Mouse (Mus musculus) heart, postnatal 0 days (tissue): Measurements from ENCODE around the gene Rbp4. TPM values are rescaled to one million over a fixed set of nuclear protein-coding genes. Genes with fewer than 3 reads are reported as not detected.

ENCODE experiments used
- ATAC-seq: fragments of 200-750 bp; cut with Nextera tagmentation; 2 replicates; pipeline ENCODE4 v1.8.0; 2017; ENCODE audit warnings: low read depth, moderate number of reproducible peaks, moderate library complexity; ENCODE audit not compliant: insufficient read depth
- DNase-seq: peaks from one replicate; pipeline ENCODE4 v3.0.0-alpha.2; 2016; ENCODE audit warnings: low spot score
- H3K27ac ChIP-seq: fragments of 300-500 bp; sonication (generic); 2 replicates; pipeline ENCODE4 v1.5.1; 2014; ENCODE audit warnings: low read depth, mild to moderate bottlenecking
- H3K27me3 ChIP-seq: fragments of 300-500 bp; sonication (generic); 2 replicates; pipeline ENCODE4 v1.6.1; 2014; ENCODE audit warnings: low read length, mixed read lengths; ENCODE audit not compliant: control insufficient read depth, insufficient read depth
- H3K36me3 ChIP-seq: fragments of 300-500 bp; sonication (generic); replicated peaks from 2 replicates; pipeline ENCODE4 v1.6.1; 2014; ENCODE audit warnings: low read length, mixed read lengths; ENCODE audit not compliant: control insufficient read depth, insufficient read depth
- H3K4me1 ChIP-seq: fragments of 300-500 bp; sonication (generic); 2 replicates; pipeline ENCODE4 v1.6.1; 2014; ENCODE audit warnings: antibody characterized with exemption; ENCODE audit not compliant: control insufficient read depth, insufficient read depth
- H3K4me2 ChIP-seq: fragments of 300-500 bp; sonication (generic); 2 replicates; pipeline ENCODE4 v1.6.1; 2014; ENCODE audit warnings: low read depth, mild to moderate bottlenecking, low read length, moderate library complexity
- H3K4me3 ChIP-seq: fragments of 300-500 bp; sonication (generic); 2 replicates; pipeline ENCODE4 v1.5.1; 2014; ENCODE audit warnings: low read depth, low read length
- H3K9ac ChIP-seq: fragments of 300-500 bp; sonication (generic); replicated peaks from 2 replicates; pipeline ENCODE4 v1.6.1; 2014; ENCODE audit warnings: low read depth, low read length, mixed read lengths
- H3K9me3 ChIP-seq: fragments of 300-500 bp; sonication (generic); replicated peaks from 2 replicates; pipeline ENCODE4 v1.6.1; 2016; ENCODE audit warnings: low read length; ENCODE audit not compliant: control insufficient read depth
- CTCF ChIP-seq: IDR thresholded peaks from 2 replicates; pipeline ENCODE4 v1.5.1; 2016; ENCODE audit warnings: antibody characterized with exemption, control low read depth, low read depth
- EP300 ChIP-seq: IDR thresholded peaks from 2 replicates; pipeline ENCODE4 v1.6.1; 2016; ENCODE audit warnings: antibody characterized with exemption, low read depth
- WGBS: fragments of 180-500 bp; shearing (Covaris S2); extraction: QIAGEN DNeasy Blood & Tissue Kit; methylation state at CpG from one replicate; pipeline ENCODE4 v1.1.7; 2014; 5-methylcytosine and 5-hydroxymethylcytosine counted together
- polyA plus RNA-seq: library from polyadenylated mRNA; unstranded; fragments of >200 nt; fragmentation: Nextera tagmentation; extraction: Ambion mirVana; gene quantifications from 2 replicates; pipeline ENCODE4 v1.2.1, GENCODE M21; 2015
- total RNA-seq: library from RNA; depleted of rRNA; stranded (reverse); fragments of >200 nt; gene quantifications from 2 replicates; pipeline ENCODE4 v1.2.3, GENCODE M21; 2014; ENCODE audit warnings: low replicate concordance

The Rbp4 gene
- total and polyA plus RNA-seq, 2 experiments from 2014 or later: 0.87 to 2.1 TPM

DNA sequence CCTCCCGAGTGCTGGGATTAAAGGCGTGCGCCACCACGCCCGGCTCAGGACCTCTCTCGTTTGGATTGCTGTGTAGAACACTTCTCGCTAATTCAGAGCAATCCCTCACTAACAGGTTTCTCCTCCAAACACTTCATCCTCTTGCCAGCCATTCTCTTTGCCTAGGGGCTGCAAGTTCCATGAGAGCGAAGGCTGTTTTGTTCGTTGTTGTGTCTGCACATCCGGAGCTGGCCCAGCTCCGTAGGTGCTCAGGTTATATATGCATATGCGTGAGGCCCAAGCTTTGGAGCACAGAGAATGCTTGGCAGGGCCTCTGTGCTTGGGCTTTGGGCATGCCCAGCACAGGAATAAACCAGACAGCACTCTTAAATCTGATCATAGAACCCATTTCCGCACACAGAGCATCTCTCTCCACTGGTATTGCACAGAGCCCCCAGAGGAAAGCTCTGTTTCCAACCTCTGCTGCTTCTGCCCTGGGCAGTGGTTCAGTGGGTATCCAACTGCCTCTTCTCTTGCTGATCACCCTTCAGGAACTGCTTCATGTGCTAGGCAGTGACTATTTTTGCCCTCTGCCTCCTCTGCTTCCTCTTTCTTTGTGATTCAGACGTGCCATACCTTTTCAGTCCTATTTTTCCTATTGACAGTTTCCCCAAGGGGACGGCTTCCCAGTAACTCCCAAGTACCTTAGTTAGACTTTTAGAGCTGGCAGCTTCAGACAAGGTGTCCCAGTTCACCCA lies 15.4 kb downstream of the Rbp4 start:
- Histone ChIP-seq H3K4me2 (no peak overlapping the region), H3K4me3 (no peak overlapping the region), H3K27me3 (0 out of 2 replicates have a peak, but pooled peaks cover 3% of the 10 kb centered on the region), H3K36me3 (no peaks in the 10 kb centered on the region), H3K4me1 (no peaks in the 10 kb centered on the region), H3K27ac (no peak overlapping the region), H3K9ac (no peak overlapping the region), H3K9me3 (no peaks in the 10 kb centered on the region)
- DNase-seq (no peak), ATAC-seq (no peak)
- TF ChIP-seq CTCF: no peak
- TF ChIP-seq EP300: no peak
- 79% methylated on average over 15 of the region's 15 CpGs for WGBS

DNA sequence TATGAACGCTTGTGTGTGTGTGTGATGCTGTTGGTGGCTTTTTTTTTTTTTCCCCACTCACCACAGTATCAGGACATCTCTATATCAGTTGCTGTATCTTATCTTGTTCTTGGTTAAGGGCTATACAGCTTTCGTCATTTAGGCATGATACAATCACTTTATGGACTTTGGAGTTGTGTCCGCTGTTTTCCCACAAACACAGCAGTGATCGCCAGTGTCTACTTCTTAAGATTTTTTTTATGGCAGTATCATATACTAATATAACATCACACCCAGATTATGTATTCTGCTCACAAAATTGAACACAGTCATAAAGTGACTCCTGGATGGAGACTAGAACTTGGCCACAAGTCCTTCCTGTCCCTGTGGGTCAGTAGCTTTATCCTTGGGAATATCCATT lies 17.2 kb downstream of the Rbp4 start:
- Histone ChIP-seq H3K36me3 (no peaks in the 10 kb centered on the region), H3K4me1 (no peaks in the 10 kb centered on the region), H3K27me3 (0 out of 2 replicates have a peak, but pooled peaks cover 3% of the 10 kb centered on the region), H3K4me2 (no peak overlapping the region), H3K4me3 (no peak overlapping the region), H3K9ac (no peak overlapping the region), H3K27ac (no peak overlapping the region), H3K9me3 (no peaks in the 10 kb centered on the region)
- 85% methylated on average over 4 of the region's 4 CpGs for WGBS
- no peak for TF ChIP-seq EP300
- no peak for TF ChIP-seq CTCF
- ATAC-seq (no peak), DNase-seq (no peak)

DNA sequence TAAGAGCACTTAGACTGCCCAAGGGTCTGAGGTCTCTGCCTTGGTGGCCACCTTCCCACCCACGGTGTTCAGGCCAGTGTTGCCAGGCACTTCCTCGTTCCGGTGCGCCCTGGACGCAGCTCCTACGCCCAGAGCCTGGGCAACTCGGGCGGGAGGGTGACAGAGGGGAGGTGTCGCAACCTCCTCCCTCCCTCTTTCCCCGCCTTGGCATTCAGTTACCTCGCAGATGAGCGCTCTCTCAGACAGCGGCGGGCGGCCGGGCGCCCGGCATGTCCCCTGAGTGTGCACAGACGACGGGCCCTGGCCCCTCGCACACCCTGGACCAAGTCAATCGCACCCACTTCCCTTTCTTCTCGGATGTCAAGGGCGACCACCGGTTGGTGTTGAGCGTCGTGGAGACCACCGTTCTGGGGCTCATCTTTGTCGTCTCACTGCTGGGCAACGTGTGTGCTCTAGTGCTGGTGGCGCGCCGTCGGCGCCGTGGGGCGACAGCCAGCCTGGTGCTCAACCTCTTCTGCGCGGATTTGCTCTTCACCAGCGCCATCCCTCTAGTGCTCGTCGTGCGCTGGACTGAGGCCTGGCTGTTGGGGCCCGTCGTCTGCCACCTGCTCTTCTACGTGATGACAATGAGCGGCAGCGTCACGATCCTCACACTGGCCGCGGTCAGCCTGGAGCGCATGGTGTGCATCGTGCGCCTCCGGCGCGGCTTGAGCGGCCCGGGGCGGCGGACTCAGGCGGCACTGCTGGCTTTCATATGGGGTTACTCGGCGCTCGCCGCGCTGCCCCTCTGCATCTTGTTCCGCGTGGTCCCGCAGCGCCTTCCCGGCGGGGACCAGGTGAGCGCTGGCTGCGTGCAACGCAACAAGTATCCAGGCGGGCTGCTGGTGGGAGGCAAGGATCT lies 28.0 kb downstream of the Rbp4 start, which contains the start of gene Ffar4:
Gene Ffar4 (plus strand): TSS at position 214 of the 901 bp plus-strand sequence.
- no peaks in the 10 kb centered on the region for H3K4me1 ChIP-seq
- H3K4me3 ChIP-seq: peak within 1 kb of the TSS; percentile 11
- no peak within 1 kb of the TSS for H3K9ac ChIP-seq
- no peak for ATAC-seq
- no peak within 1 kb of the TSS for H3K27ac ChIP-seq
- no peak for DNase-seq
- H3K27me3 ChIP-seq: peaks cover 50% of the 10 kb centered on the region
- H3K36me3 ChIP-seq: no peaks in the 10 kb centered on the region
- no peaks in the 10 kb centered on the region for H3K9me3 ChIP-seq
- WGBS: under 1% methylated on average over 69 of the region's 77 CpGs
- H3K4me2 ChIP-seq: peak within 1 kb of the TSS; percentile 26
- TF ChIP-seq EP300 (no peak), CTCF (no peak)

DNA sequence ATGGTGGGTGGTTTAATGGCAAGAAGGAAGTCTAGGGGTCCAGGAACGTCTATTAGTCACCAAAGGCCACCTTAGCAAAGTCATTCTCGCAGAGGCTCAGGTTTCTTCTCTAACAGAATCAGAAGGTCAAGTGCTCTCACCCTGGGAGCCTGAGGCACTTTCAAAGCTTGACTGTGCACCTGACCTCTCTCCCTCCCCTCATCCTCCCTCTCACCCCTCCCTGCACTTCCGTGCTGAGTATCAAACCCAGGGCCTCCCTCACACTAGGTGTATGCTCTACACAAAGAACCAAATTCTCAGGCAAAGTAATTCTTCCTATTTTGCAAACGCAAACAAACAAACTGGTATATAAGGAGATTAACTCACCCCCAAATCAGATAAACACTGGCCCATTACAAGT lies 28.9 kb downstream of the Rbp4 start:
- ATAC-seq (no peak), DNase-seq (no peak)
- Histone ChIP-seq H3K36me3 (no peaks in the 10 kb centered on the region), H3K9me3 (no peaks in the 10 kb centered on the region), H3K4me3 (no peak overlapping the region), H3K27ac (no peak overlapping the region), H3K4me2 (no peak overlapping the region), H3K4me1 (no peaks in the 10 kb centered on the region), H3K9ac (no peak overlapping the region), H3K27me3 (peaks cover 50% of the 10 kb centered on the region)
- TF ChIP-seq EP300 (no peak), CTCF (no peak)
- 11% methylated on average over 4 of the region's 4 CpGs for WGBS

DNA sequence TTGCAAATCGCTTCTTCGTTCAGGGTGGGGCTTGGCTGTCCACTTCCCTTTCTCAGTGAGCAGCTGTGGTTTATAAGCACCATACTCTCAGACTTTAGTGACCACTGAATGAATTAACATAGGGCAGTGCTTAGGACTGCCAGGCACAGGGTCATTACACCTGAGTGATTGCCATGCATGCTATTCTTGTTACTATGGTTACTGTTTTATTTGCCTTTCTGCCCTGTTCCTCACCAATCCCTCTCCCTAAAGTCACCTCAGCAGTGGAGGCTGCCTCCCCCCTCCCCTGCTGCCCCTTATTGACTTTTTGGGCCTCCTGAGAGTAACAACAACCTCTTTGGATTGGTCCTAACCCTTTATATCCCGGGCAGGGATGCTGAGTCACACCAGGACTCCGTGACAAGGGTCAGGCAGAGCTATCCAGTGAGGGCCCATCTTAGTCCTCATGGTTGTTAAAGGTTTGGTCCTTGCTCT lies 33.5 kb downstream of the Rbp4 start:
- no peak overlapping the region for H3K4me3 ChIP-seq
- 72% methylated on average over 4 of the region's 4 CpGs for WGBS
- H3K36me3 ChIP-seq: no peaks in the 10 kb centered on the region
- H3K27me3 ChIP-seq: peaks cover 19% of the 10 kb centered on the region
- no peak overlapping the region for H3K4me2 ChIP-seq
- no peaks in the 10 kb centered on the region for H3K9me3 ChIP-seq
- no peak overlapping the region for H3K9ac ChIP-seq
- no peak overlapping the region for H3K27ac ChIP-seq
- no peak for TF ChIP-seq EP300
- TF ChIP-seq CTCF: no peak
- DNase-seq (no peak), ATAC-seq (no peak)
- no peaks in the 10 kb centered on the region for H3K4me1 ChIP-seq
